Mouse (Mus musculus) C2C12 (cell line): ENCODE results near the gene Dop1b.

Experiments
- CEBPB ChIP-seq: IDR thresholded peaks from one replicate; pipeline ENCODE4 v1.6.1; 2011; ENCODE audit warnings: low read depth, mild to moderate bottlenecking, control low read depth, moderate library complexity
- CTCF ChIP-seq: IDR thresholded peaks from one replicate; pipeline ENCODE4 v1.5.1; 2011; ENCODE audit not compliant: control insufficient read depth, insufficient read depth, insufficient read length
- MAX ChIP-seq: IDR thresholded peaks from one replicate; pipeline ENCODE4 v1.6.1; 2011; ENCODE audit warnings: mild to moderate bottlenecking, control low read depth
- MYOD1 ChIP-seq: IDR thresholded peaks from one replicate; pipeline ENCODE4 v1.6.1; 2011; ENCODE audit warnings: low read depth; ENCODE audit not compliant: control insufficient read depth, insufficient read length
- MYOG ChIP-seq: IDR thresholded peaks from one replicate; pipeline ENCODE4 v1.6.1; 2011; ENCODE audit not compliant: control insufficient read depth, insufficient read length; ENCODE audit errors: extremely low read depth
- USF1 ChIP-seq: IDR thresholded peaks from one replicate; pipeline ENCODE4 v1.6.1; 2011; ENCODE audit warnings: low read depth, mild to moderate bottlenecking, control low read depth, moderate library complexity

GRCm38 (mm10) chr16:93712966-93713365, 1.3 kb downstream of the Dop1b start:
- TF ChIP-seq CTCF = no peak
- no peak for TF ChIP-seq USF1
- no peak for TF ChIP-seq MAX
- no peak for TF ChIP-seq CEBPB
- TF ChIP-seq MYOG = no peak
- TF ChIP-seq MYOD1 = no peak
